ENCODE assay signal across 11 mouse cellular contexts in genomic region chr7:126236794-126237192, GRCm38 (mm10). TPM values are rescaled to one million over a fixed set of nuclear protein-coding genes. Genes with fewer than 3 reads are reported as not detected.
DNase-seq lines count a peak whose midpoint lies in the region; ATAC-seq and TF ChIP-seq lines count a peak whose summit lies in the region.
"Had no signal": no experiment of that assay in that cellular context is flagged by ENCODE, and none has a peak within 500 bp of the region (broad histone marks: within the 10 kb centered on the region; RNA-seq: fewer than 3 reads in every experiment).

No protein-coding gene starts in this region.

- H3K4me1 ChIP-seq in kidney, postnatal 0 days (replicated peaks; ENCODE audit: insufficient read depth, low read length), result no peaks in the 10 kb centered on the region
- H3K4me1 ChIP-seq in kidney, adult 2 months (ENCODE audit: control insufficient read depth, insufficient read depth, low read length), result peaks cover 9% of the 10 kb centered on the region; the same call in 1 of the 2 replicates

- no peak overlapping the region for H3K27ac ChIP-seq in kidney, postnatal 0 days
- no peak overlapping the region for H3K27ac ChIP-seq in kidney, adult 2 months (ENCODE audit: insufficient read depth, low read depth, low read length)
- H3K27ac ChIP-seq in left cerebral cortex, adult 2 months, result peak overlapping the region; percentile 30; the same call in 1 of the 2 replicates

- no peaks in the 10 kb centered on the region for H3K9me3 ChIP-seq in kidney, postnatal 0 days (replicated peaks; ENCODE audit: low read length)
- H3K9me3 ChIP-seq: megakaryocyte, embryonic 14.5 days had no signal

- no peaks in the 10 kb centered on the region for H3K36me3 ChIP-seq in kidney, postnatal 0 days (ENCODE audit: insufficient read depth, low read length)
- H3K36me3 ChIP-seq in kidney, adult 2 months (ENCODE audit: control insufficient read depth, insufficient read depth, low read length), result no peaks in the 10 kb centered on the region

- TF ChIP-seq CTCF in kidney, postnatal 0 days (IDR thresholded peaks at IDR 0.05; ENCODE audit: low read depth), result no peak
- TF ChIP-seq CTCF in kidney, adult 2 months (conservative IDR thresholded peaks at IDR 0.05; ENCODE audit: insufficient read depth, insufficient read length, low read depth, low read length), result no peak
- TF ChIP-seq CTCF in left cerebral cortex, adult 2 months (IDR thresholded peaks at IDR 0.05), result no peak

- no peak for ATAC-seq in kidney, postnatal 0 days (replicated peaks; ENCODE audit: low FRiP score, low read depth)
- peak; percentile 73 for ATAC-seq in megakaryocyte progenitor cell, adult 5-6 weeks (replicated peaks; ENCODE audit: poor library complexity)

- H3K9ac ChIP-seq in kidney, postnatal 0 days (ENCODE audit: low read depth, low read length), result no peak overlapping the region

- H3K4me2 ChIP-seq in kidney, postnatal 0 days (ENCODE audit: low read length), result no peak overlapping the region

- no peak for TF ChIP-seq POLR2A in kidney, adult 2 months (IDR thresholded peaks at IDR 0.05; ENCODE audit: low read depth, low read length)

- H3K4me3 ChIP-seq in kidney, postnatal 0 days (replicated peaks; ENCODE audit: low read depth, low read length), result no peak overlapping the region
- H3K4me3 ChIP-seq in kidney, adult 2 months (ENCODE audit: insufficient read depth, low read depth, low read length), result no peak overlapping the region
- H3K4me3 ChIP-seq in left cerebral cortex, adult 2 months, result no peak overlapping the region

- no peaks in the 10 kb centered on the region for H3K27me3 ChIP-seq in kidney, postnatal 0 days (ENCODE audit: insufficient read depth, low read length)
- H3K27me3 ChIP-seq in kidney, adult 2 months (replicated peaks; ENCODE audit: control insufficient read depth, insufficient read depth, low read length), result no peaks in the 10 kb centered on the region

- intact Hi-C loops in left cerebral cortex, adult 2 months (cut with DNase I), result loop anchor here (2.0 to 5.0 kb wide), 2 partner anchors 52 to 544 kb away; no protein-coding TSS in a partner anchor

- 59% methylated on average over 5 of the region's 5 CpGs for WGBS in kidney, postnatal 0 days
- 74% methylated on average over 5 of the region's 5 CpGs for WGBS in kidney, adult 2 months

- DNase-seq in kidney, postnatal 0 days (ENCODE audit: low spot score), result peak; percentile 18
- DNase-seq in kidney, adult 2 months, result no peak
- DNase-seq in MN1 (ENCODE audit: low spot score), result peak; percentile 40
- peak in 1 of 2 experiments; percentile 35 for DNase-seq in left cerebral cortex, adult 2 months (ENCODE audit: extremely low spot score in 1 of 2, low spot score in 2 of 2)
- no peak for DNase-seq in urinary bladder, adult 2 months (ENCODE audit: low spot score)
- no peak for DNase-seq in ovary, postnatal 10 days (ENCODE audit: low spot score)
- DNase-seq: adrenal gland, postnatal 36 days; cerebellum, adult 9-10 months; heart, postnatal 14 days had no signal

RNA-seq across cellular contexts. Expression of gene Sbk1, which starts 35.6 kb away (rescaled TPM):
- 17.7 and 19.7 TPM in 2 replicates for polyA plus RNA-seq in kidney, postnatal 0 days (2015; fragmentation: Nextera tagmentation; extraction: Ambion mirVana)
- 29.2 and 31.5 TPM in 2 replicates for polyA plus RNA-seq in kidney, adult 2 months (2012; rRNA removed)
- total RNA-seq in left cerebral cortex, adult 2 months (2021), result 10 to 100 TPM; 65.3 to 85.8 TPM
- total RNA-seq in megakaryocyte progenitor cell, adult 5-6 weeks (2015), result 0.95 and 1.7 TPM in 2 replicates
- 1.5 and 2.0 TPM in 2 replicates for total RNA-seq in megakaryocyte progenitor cell, adult 5-6 weeks (2017)
- polyA plus RNA-seq in urinary bladder, adult 2 months (2012; rRNA removed), result 2.7 and 3.7 TPM in 2 replicates

RNA-seq across cellular contexts. Expression of gene Xpo6, which starts 36.5 kb away (rescaled TPM):
- polyA plus RNA-seq in kidney, postnatal 0 days (2015; fragmentation: Nextera tagmentation; extraction: Ambion mirVana), result 30.1 and 31.5 TPM in 2 replicates
- polyA plus RNA-seq in kidney, adult 2 months (2012; rRNA removed), result 119 and 122 TPM in 2 replicates
- 100 to 1,000 TPM in 1 of 2 experiments, 10 to 100 TPM in 1; 92.7 to 102 TPM for total RNA-seq in left cerebral cortex, adult 2 months (2021)
- total RNA-seq in megakaryocyte progenitor cell, adult 5-6 weeks (2015), result 124 and 125 TPM in 2 replicates
- 38.4 and 51.4 TPM in 2 replicates for total RNA-seq in megakaryocyte progenitor cell, adult 5-6 weeks (2017)
- 81.2 and 83.4 TPM in 2 replicates for polyA plus RNA-seq in urinary bladder, adult 2 months (2012; rRNA removed)

Comparison
In these comparisons a context has a peak if more than half of its experiments do, and no peak if none do; other contexts are left out.
1. DNase-seq: peak in kidney, postnatal 0 days (single experiment) and MN1 (single experiment); none in kidney, adult 2 months (single experiment), urinary bladder, adult 2 months (single experiment) and ovary, postnatal 10 days (single experiment).